Mouse (Mus musculus): ENCODE measurements at regions not wholly inside any gene's neighbourhood (a gene's known extent, or its start where the extent isn't known, plus 50 kb on each side); places are given as distances from the start of the nearest gene placed in this dataset.

DNA sequence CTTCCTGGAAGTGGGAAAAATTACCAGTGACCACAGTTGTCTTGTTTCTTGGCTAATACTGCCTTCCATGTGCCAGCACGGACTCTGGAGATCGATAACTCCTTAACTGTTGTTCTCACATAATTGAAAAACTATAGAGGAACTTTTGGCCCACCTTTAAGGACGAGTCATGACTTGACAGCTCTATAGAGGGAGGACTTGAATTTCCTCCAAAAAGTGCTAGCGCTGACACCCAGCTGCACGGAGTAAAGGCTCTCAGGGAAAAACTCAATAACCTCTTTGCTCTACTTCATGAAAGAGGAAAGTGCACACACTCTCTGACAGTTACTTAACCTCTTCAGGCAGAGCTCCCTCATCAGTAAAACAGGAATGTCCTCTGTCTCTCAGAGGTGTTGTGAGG is 320.9 kb downstream of the Galc start:
- H3K27ac ChIP-seq (replicated peaks; ENCODE audit: low read depth, low read length) = no peak overlapping the region
- no peaks in the 10 kb centered on the region for H3K36me3 ChIP-seq (replicated peaks; ENCODE audit: control insufficient read depth, insufficient read depth, low read depth, low read length)
- H3K27me3 ChIP-seq (ENCODE audit: control insufficient read depth, insufficient read depth, low read length) = no peaks in the 10 kb centered on the region
- H3K4me3 ChIP-seq (ENCODE audit: low read depth, low read length) = no peak overlapping the region
- no peak overlapping the region for H3K4me2 ChIP-seq (ENCODE audit: low read depth, low read length)
- 84% methylated on average over 5 of the region's 5 CpGs for WGBS
- no peaks in the 10 kb centered on the region for H3K9me3 ChIP-seq (replicated peaks; ENCODE audit: control insufficient read depth, low read length)
- ATAC-seq (replicated peaks; ENCODE audit: insufficient number of reproducible peaks, low FRiP score, low TSS enrichment, low read depth) (no peak), DNase-seq (ENCODE audit: low spot score) (no peak)
- H3K9ac ChIP-seq (replicated peaks; ENCODE audit: low read length) = no peak overlapping the region
- H3K4me1 ChIP-seq (ENCODE audit: control insufficient read depth, insufficient read depth, low read length) = no peaks in the 10 kb centered on the region

GRCm38 (mm10) chr12:97929877-97930276 is 329.4 kb downstream of the Galc start:
- no peaks in the 10 kb centered on the region for H3K9me3 ChIP-seq (replicated peaks; ENCODE audit: control insufficient read depth, low read length)
- no peak overlapping the region for H3K9ac ChIP-seq (replicated peaks; ENCODE audit: low read length)
- no peaks in the 10 kb centered on the region for H3K36me3 ChIP-seq (replicated peaks; ENCODE audit: control insufficient read depth, insufficient read depth, low read depth, low read length)
- no peak overlapping the region for H3K4me2 ChIP-seq (ENCODE audit: low read depth, low read length)
- H3K4me1 ChIP-seq (ENCODE audit: control insufficient read depth, insufficient read depth, low read length) = no peaks in the 10 kb centered on the region
- H3K27me3 ChIP-seq (ENCODE audit: control insufficient read depth, insufficient read depth, low read length) = no peaks in the 10 kb centered on the region
- no peak for ATAC-seq (replicated peaks; ENCODE audit: insufficient number of reproducible peaks, low FRiP score, low TSS enrichment, low read depth)
- DNase-seq (ENCODE audit: low spot score) = no peak
- WGBS = 75% methylated on average over 5 of the region's 5 CpGs
- H3K4me3 ChIP-seq (ENCODE audit: low read depth, low read length) = no peak overlapping the region
- no peak overlapping the region for H3K27ac ChIP-seq (replicated peaks; ENCODE audit: low read depth, low read length)

- H3K27ac ChIP-seq (replicated peaks; ENCODE audit: low read depth, low read length) = no peak overlapping the region
- H3K4me3 ChIP-seq (ENCODE audit: low read depth, low read length) = no peak overlapping the region
- H3K27me3 ChIP-seq (ENCODE audit: control insufficient read depth, insufficient read depth, low read length) = no peaks in the 10 kb centered on the region
- 90% methylated on average over 1 of the region's 1 CpGs for WGBS
- DNase-seq (ENCODE audit: low spot score) (no peak), ATAC-seq (replicated peaks; ENCODE audit: insufficient number of reproducible peaks, low FRiP score, low TSS enrichment, low read depth) (no peak)
- no peak overlapping the region for H3K4me2 ChIP-seq (ENCODE audit: low read depth, low read length)
- no peak overlapping the region for H3K9ac ChIP-seq (replicated peaks; ENCODE audit: low read length)
- H3K9me3 ChIP-seq (replicated peaks; ENCODE audit: control insufficient read depth, low read length) = no peaks in the 10 kb centered on the region
- no peaks in the 10 kb centered on the region for H3K36me3 ChIP-seq (replicated peaks; ENCODE audit: control insufficient read depth, insufficient read depth, low read depth, low read length)
- no peaks in the 10 kb centered on the region for H3K4me1 ChIP-seq (ENCODE audit: control insufficient read depth, insufficient read depth, low read length)
These were observed 332.2 kb downstream of the Galc start for GRCm38 (mm10) chr12:97927036-97927435.

GRCm38 (mm10) chr12:97921349-97922264 is 337.7 kb downstream of the Galc start:
- no peak for ATAC-seq (replicated peaks; ENCODE audit: insufficient number of reproducible peaks, low FRiP score, low TSS enrichment, low read depth)
- H3K4me2 ChIP-seq (ENCODE audit: low read depth, low read length) = no peak overlapping the region
- DNase-seq (ENCODE audit: low spot score) = no peak
- no peak overlapping the region for H3K27ac ChIP-seq (replicated peaks; ENCODE audit: low read depth, low read length)
- H3K9me3 ChIP-seq (replicated peaks; ENCODE audit: control insufficient read depth, low read length) = no peaks in the 10 kb centered on the region
- no peak overlapping the region for H3K4me3 ChIP-seq (ENCODE audit: low read depth, low read length)
- no peaks in the 10 kb centered on the region for H3K4me1 ChIP-seq (ENCODE audit: control insufficient read depth, insufficient read depth, low read length)
- H3K27me3 ChIP-seq (ENCODE audit: control insufficient read depth, insufficient read depth, low read length) = no peaks in the 10 kb centered on the region
- H3K9ac ChIP-seq (replicated peaks; ENCODE audit: low read length) = no peak overlapping the region
- WGBS = 61% methylated on average over 21 of the region's 21 CpGs
- H3K36me3 ChIP-seq (replicated peaks; ENCODE audit: control insufficient read depth, insufficient read depth, low read depth, low read length) = no peaks in the 10 kb centered on the region

DNA sequence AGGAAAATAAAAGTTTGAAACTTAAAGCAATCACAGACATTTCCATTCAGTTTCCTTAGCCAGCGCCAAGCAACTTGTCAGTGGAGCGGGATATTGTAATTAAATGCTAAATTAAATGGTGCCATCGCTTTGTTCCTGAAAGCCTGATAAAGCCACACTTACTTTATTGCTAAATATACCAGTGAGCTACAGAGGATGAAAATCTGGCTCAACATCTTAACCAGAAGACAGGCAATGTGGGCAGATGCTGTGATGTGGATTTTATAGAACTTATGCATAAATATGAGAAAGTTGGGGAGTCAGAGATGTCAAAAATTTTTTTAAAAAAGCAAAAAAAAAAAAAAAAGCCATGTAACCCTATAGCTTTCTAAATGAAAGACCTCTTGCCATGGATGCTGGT is 340.8 kb downstream of the Galc start:
- H3K4me3 ChIP-seq (ENCODE audit: low read depth, low read length) = no peak overlapping the region
- H3K4me1 ChIP-seq (ENCODE audit: control insufficient read depth, insufficient read depth, low read length) = no peaks in the 10 kb centered on the region
- ATAC-seq (replicated peaks; ENCODE audit: insufficient number of reproducible peaks, low FRiP score, low TSS enrichment, low read depth) = no peak
- WGBS = 93% methylated on average over 3 of the region's 3 CpGs
- no peak overlapping the region for H3K9ac ChIP-seq (replicated peaks; ENCODE audit: low read length)
- no peak for DNase-seq (ENCODE audit: low spot score)
- no peaks in the 10 kb centered on the region for H3K36me3 ChIP-seq (replicated peaks; ENCODE audit: control insufficient read depth, insufficient read depth, low read depth, low read length)
- H3K27ac ChIP-seq (replicated peaks; ENCODE audit: low read depth, low read length) = no peak overlapping the region
- H3K9me3 ChIP-seq (replicated peaks; ENCODE audit: control insufficient read depth, low read length) = no peaks in the 10 kb centered on the region
- no peak overlapping the region for H3K4me2 ChIP-seq (ENCODE audit: low read depth, low read length)
- H3K27me3 ChIP-seq (ENCODE audit: control insufficient read depth, insufficient read depth, low read length) = no peaks in the 10 kb centered on the region

DNA sequence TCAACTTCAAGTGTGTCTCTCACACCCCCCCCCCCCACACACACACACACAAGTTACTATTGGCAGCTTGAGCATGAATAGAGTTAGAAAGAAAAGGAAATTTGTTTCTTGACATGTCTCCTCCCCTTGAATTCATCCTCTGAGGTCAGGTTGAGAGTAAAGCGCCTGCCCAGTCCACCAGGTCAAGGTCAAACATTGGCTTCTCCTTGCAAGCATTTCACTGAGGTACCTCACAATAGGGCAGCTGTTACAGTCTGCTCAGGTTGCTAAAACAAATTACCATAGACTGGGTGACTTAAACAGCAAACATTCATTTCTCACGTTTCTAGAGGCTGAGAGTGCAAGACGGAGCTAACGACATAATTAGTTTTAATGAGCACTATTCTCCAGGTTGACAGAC is 344.2 kb downstream of the Galc start:
- Histone ChIP-seq H3K9me3 (replicated peaks; ENCODE audit: control insufficient read depth, low read length) (no peaks in the 10 kb centered on the region), H3K4me2 (ENCODE audit: low read depth, low read length) (no peak overlapping the region), H3K4me1 (ENCODE audit: control insufficient read depth, insufficient read depth, low read length) (no peaks in the 10 kb centered on the region), H3K27me3 (ENCODE audit: control insufficient read depth, insufficient read depth, low read length) (no peaks in the 10 kb centered on the region), H3K9ac (replicated peaks; ENCODE audit: low read length) (no peak overlapping the region), H3K36me3 (replicated peaks; ENCODE audit: control insufficient read depth, insufficient read depth, low read depth, low read length) (no peaks in the 10 kb centered on the region), H3K27ac (replicated peaks; ENCODE audit: low read depth, low read length) (no peak overlapping the region), H3K4me3 (ENCODE audit: low read depth, low read length) (no peak overlapping the region)
- 58% methylated on average over 4 of the region's 4 CpGs for whole genome bisulfite sequencing
- no peak for DNase-seq (ENCODE audit: low spot score)
- ATAC-seq (replicated peaks; ENCODE audit: insufficient number of reproducible peaks, low FRiP score, low TSS enrichment, low read depth) = no peak

- H3K27me3 ChIP-seq (ENCODE audit: control insufficient read depth, insufficient read depth, low read length) = no peaks in the 10 kb centered on the region
- no peak overlapping the region for H3K9ac ChIP-seq (replicated peaks; ENCODE audit: low read length)
- no peaks in the 10 kb centered on the region for H3K36me3 ChIP-seq (replicated peaks; ENCODE audit: control insufficient read depth, insufficient read depth, low read depth, low read length)
- ATAC-seq (replicated peaks; ENCODE audit: insufficient number of reproducible peaks, low FRiP score, low TSS enrichment, low read depth) (no peak), DNase-seq (ENCODE audit: low spot score) (no peak)
- H3K4me2 ChIP-seq (ENCODE audit: low read depth, low read length) = no peak overlapping the region
- no peak overlapping the region for H3K4me3 ChIP-seq (ENCODE audit: low read depth, low read length)
- H3K9me3 ChIP-seq (replicated peaks; ENCODE audit: control insufficient read depth, low read length) = no peaks in the 10 kb centered on the region
- H3K4me1 ChIP-seq (ENCODE audit: control insufficient read depth, insufficient read depth, low read length) = no peaks in the 10 kb centered on the region
- 73% methylated on average over 1 of the region's 1 CpGs for WGBS
- no peak overlapping the region for H3K27ac ChIP-seq (replicated peaks; ENCODE audit: low read depth, low read length)
These were observed 346.5 kb downstream of the Galc start for GRCm38 (mm10) chr12:97912730-97913129.

DNA sequence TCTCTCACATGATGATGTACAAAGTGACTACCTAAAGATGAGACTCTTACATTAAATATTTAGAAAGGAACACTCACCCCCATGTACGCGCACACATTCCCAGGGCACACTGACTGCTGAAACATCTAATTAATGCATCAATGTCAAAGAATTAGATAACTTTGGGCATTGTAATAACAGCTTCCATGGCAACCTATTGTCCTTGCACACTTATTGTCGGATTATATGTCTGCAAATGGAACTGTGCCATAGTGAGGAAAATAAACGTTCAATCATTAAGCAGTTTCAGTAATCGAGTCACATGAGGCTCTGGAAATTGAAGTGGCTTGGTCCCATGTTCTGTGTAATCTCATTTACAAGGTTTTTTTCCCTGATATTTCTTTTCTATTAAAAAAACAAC is 360.0 kb downstream of the Galc start:
- WGBS = 85% methylated on average over 5 of the region's 5 CpGs
- DNase-seq (ENCODE audit: low spot score) = no peak

More for the DNA sequence above, 360.0 kb downstream of the Galc start:
- Histone ChIP-seq H3K9ac (replicated peaks; ENCODE audit: low read length) (no peak overlapping the region), H3K27ac (replicated peaks; ENCODE audit: low read depth, low read length) (no peak overlapping the region), H3K9me3 (replicated peaks; ENCODE audit: control insufficient read depth, low read length) (no peaks in the 10 kb centered on the region), H3K4me3 (ENCODE audit: low read depth, low read length) (no peak overlapping the region), H3K4me1 (ENCODE audit: control insufficient read depth, insufficient read depth, low read length) (no peaks in the 10 kb centered on the region), H3K4me2 (ENCODE audit: low read depth, low read length) (no peak overlapping the region), H3K27me3 (ENCODE audit: control insufficient read depth, insufficient read depth, low read length) (no peaks in the 10 kb centered on the region), H3K36me3 (replicated peaks; ENCODE audit: control insufficient read depth, insufficient read depth, low read depth, low read length) (no peaks in the 10 kb centered on the region)
- ATAC-seq (replicated peaks; ENCODE audit: insufficient number of reproducible peaks, low FRiP score, low TSS enrichment, low read depth) = no peak

Data from embryonic facial prominence, embryonic 11.5 days (tissue).